Mouse (Mus musculus) lung, embryonic 15.5 days (tissue): Measurements from ENCODE around the gene Krtap10-4. TPM values are rescaled to one million over a fixed set of nuclear protein-coding genes. Genes with fewer than 3 reads are reported as not detected.
"Not testable (repeated sequence)": the region's sequence is repeated elsewhere in the genome, so short reads cannot be mapped to it uniquely, and the experiment has no call there.

ENCODE experiments used
- ATAC-seq: fragments of 200-750 bp; cut with Nextera tagmentation; 2 replicates; pipeline ENCODE4 v1.8.0; 2017; ENCODE audit warnings: moderate number of reproducible peaks, borderline replicate concordance; ENCODE audit not compliant: low FRiP score, low TSS enrichment; ENCODE audit errors: extremely low read depth
- H3K27ac ChIP-seq: fragments of 300-500 bp; sonication (generic); 2 replicates; pipeline ENCODE4 v1.5.1; 2015; ENCODE audit warnings: moderate library complexity, mild to moderate bottlenecking, inconsistent platforms
- H3K27me3 ChIP-seq: fragments of 300-500 bp; sonication (generic); 2 replicates; pipeline ENCODE4 v1.6.1; 2015; ENCODE audit warnings: inconsistent platforms
- H3K36me3 ChIP-seq: fragments of 300-500 bp; sonication (generic); 2 replicates; pipeline ENCODE4 v1.6.1; 2015; ENCODE audit warnings: inconsistent platforms
- H3K4me1 ChIP-seq: fragments of 300-500 bp; sonication (generic); 2 replicates; pipeline ENCODE4 v1.6.1; 2015; ENCODE audit warnings: inconsistent platforms
- H3K4me2 ChIP-seq: fragments of 300-500 bp; sonication (generic); 2 replicates; pipeline ENCODE4 v1.6.1; 2015; ENCODE audit warnings: inconsistent platforms, mild to moderate bottlenecking, moderate library complexity
- H3K4me3 ChIP-seq: fragments of 300-500 bp; sonication (generic); 2 replicates; pipeline ENCODE4 v1.5.1; 2015; ENCODE audit warnings: mild to moderate bottlenecking, inconsistent platforms
- H3K9ac ChIP-seq: fragments of 300-500 bp; sonication (generic); 2 replicates; pipeline ENCODE4 v1.6.1; 2015; ENCODE audit warnings: inconsistent platforms
- H3K9me3 ChIP-seq: fragments of 300-500 bp; sonication (generic); 2 replicates; pipeline ENCODE4 v1.6.1; 2016; ENCODE audit warnings: inconsistent platforms
- WGBS: fragments of 180-500 bp; shearing (Covaris S2); methylation state at CpG from one replicate; pipeline ENCODE4 v1.1.7; 2015; 5-methylcytosine and 5-hydroxymethylcytosine counted together
- polyA plus RNA-seq: library from polyadenylated mRNA; unstranded; fragments of >200 nt; fragmentation: Nextera tagmentation; extraction: Ambion mirVana; gene quantifications from 2 replicates; pipeline ENCODE4 v1.2.1, GENCODE M21; 2015

Gene Krtap10-4
- polyA plus RNA-seq, 1 experiment from 2014 or later, result not detected

DNA sequence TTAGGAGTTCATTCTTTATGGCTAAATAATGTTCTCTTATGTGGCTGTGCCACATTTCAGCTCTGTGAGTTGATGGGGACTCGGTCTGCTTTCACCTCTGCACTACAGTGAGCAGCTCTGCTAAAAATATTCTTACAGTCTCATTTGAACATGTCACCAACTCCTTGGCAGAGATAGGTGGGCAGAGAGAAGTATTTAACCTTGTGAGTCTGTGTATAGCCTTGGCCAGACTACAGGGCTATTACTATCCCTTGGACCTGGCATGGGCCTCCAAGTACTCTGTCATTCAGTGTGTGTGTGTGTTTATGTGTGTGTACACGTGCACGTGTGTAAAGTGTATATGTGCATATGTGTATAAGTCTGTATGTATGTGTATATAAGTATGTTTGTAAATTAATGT lies 43.5 kb downstream of the Krtap10-4 start:
- not testable (repeated sequence) for H3K36me3 ChIP-seq, H3K9me3 ChIP-seq, ATAC-seq, H3K9ac ChIP-seq, H3K4me2 ChIP-seq, H3K27ac ChIP-seq, H3K4me1 ChIP-seq, H3K4me3 ChIP-seq, H3K27me3 ChIP-seq
- WGBS, result 83% methylated on average over 3 of the region's 3 CpGs

DNA sequence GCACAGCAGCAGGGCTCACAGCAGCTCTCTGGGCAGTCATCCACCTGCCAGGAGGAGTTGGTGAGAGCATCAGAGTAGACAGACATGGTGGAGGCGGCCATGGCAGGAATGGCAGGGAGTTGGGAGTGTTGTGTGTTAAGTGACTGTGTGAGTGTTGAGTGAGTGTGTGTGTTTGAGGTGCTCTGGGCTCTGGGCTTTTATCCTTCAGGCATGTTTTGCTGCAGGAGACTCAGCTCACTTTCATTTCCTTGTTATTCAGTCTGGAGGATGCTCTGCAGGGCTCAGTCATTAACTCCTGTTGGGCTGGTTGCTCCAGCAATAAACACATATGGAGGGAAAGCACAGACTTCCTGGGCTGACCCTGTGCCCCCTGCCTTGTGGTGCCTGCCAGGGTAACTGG lies 44.5 kb downstream of the Krtap10-4 start, which contains the start of gene Gm3250:
Gm3250 (minus strand) TSS at position 101 of the 400 bp plus-strand sequence.
- H3K27ac ChIP-seq, H3K36me3 ChIP-seq, H3K9ac ChIP-seq, H3K27me3 ChIP-seq, H3K4me2 ChIP-seq, H3K9me3 ChIP-seq, H3K4me3 ChIP-seq, H3K4me1 ChIP-seq, ATAC-seq: not testable (repeated sequence)
- 60% methylated on average over 1 of the region's 1 CpGs for WGBS

DNA sequence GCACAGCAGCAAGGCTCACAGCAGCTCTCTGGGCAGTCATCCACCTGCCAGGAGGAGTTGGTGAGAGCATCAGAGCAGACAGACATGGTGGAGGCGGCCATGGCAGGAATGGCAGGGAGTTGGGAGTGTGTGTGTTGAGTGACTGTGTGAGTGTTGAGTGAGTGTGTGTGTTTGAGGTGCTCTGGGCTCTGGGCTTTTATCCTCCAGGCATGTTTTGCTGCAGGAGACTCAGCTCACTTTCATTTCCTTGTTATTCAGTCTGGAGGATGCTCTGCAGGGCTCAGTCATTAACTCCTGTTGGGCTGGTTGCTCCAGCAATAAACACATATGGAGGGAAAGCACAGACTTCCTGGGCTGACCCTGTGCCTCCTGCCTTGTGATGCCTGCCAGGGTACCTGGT lies 50.1 kb downstream of the Krtap10-4 start, which contains the start of gene Gm7138:
Gm7138 (minus strand) TSS at position 101 of the 400 bp plus-strand sequence.
- not testable (repeated sequence) for H3K36me3 ChIP-seq

More for the DNA sequence above, 50.1 kb downstream of the Krtap10-4 start, which contains the start of gene Gm7138:
- ATAC-seq, H3K4me3 ChIP-seq, H3K9me3 ChIP-seq, H3K4me1 ChIP-seq, H3K4me2 ChIP-seq, H3K27me3 ChIP-seq, H3K27ac ChIP-seq, H3K9ac ChIP-seq: not testable (repeated sequence)
- WGBS, result 59% methylated on average over 1 of the region's 1 CpGs

Other genes with a start within 250 kb of the Krtap10-4 start
- 118 and 122 TPM in 2 replicates for gene Pttg1ip, start 245.4 kb downstream of the Krtap10-4 start, polyA plus RNA-seq
- gene Sumo3, start 221.0 kb downstream of the Krtap10-4 start, polyA plus RNA-seq, result 350 and 361 TPM in 2 replicates
- 0.99 and 1.9 TPM in 2 replicates for gene Gm49325, start 220.9 kb downstream of the Krtap10-4 start, polyA plus RNA-seq
- gene Ube2g2, start 204.8 kb downstream of the Krtap10-4 start, polyA plus RNA-seq, result 73.8 and 74.3 TPM in 2 replicates
- gene Tspear, start 140.5 kb downstream of the Krtap10-4 start, polyA plus RNA-seq, result 0.08 and 0.19 TPM in 2 replicates
- gene Gm19402, start 136.3 kb downstream of the Krtap10-4 start, polyA plus RNA-seq, result not detected in 2 replicates
- gene Gm9508, start 129.9 kb downstream of the Krtap10-4 start, polyA plus RNA-seq, result not detected in 2 replicates
- not detected in 2 replicates for gene Gm10272, start 120.5 kb downstream of the Krtap10-4 start, polyA plus RNA-seq
- not detected in 2 replicates for gene Gm10024, start 115.6 kb downstream of the Krtap10-4 start, polyA plus RNA-seq
- gene Gm10142, start 111.3 kb downstream of the Krtap10-4 start, polyA plus RNA-seq, result not detected in 2 replicates
- not detected in 2 replicates for gene Krtap12-1, start 106.5 kb downstream of the Krtap10-4 start, polyA plus RNA-seq
- gene Gm10100, start 100.6 kb downstream of the Krtap10-4 start, polyA plus RNA-seq, result not detected in 2 replicates
- gene Gm18596, start 84.5 kb downstream of the Krtap10-4 start, polyA plus RNA-seq, result not detected in 2 replicates
- not detected in 2 replicates for gene Gm9736, start 75.7 kb downstream of the Krtap10-4 start, polyA plus RNA-seq
- not detected in 2 replicates for gene Gm3233, start 67.4 kb downstream of the Krtap10-4 start, polyA plus RNA-seq
- not detected in 2 replicates for gene Gm3238, start 55.8 kb downstream of the Krtap10-4 start, polyA plus RNA-seq
- gene Gm7138, start 50.2 kb downstream of the Krtap10-4 start, polyA plus RNA-seq, result not detected in 2 replicates
- not detected in 2 replicates for gene Gm3250, start 44.6 kb downstream of the Krtap10-4 start, polyA plus RNA-seq
- gene Gm7137, start 38.9 kb downstream of the Krtap10-4 start, polyA plus RNA-seq, result not detected in 2 replicates
- gene Gm9639, start 32.0 kb downstream of the Krtap10-4 start, polyA plus RNA-seq, result not detected in 2 replicates
- not detected in 2 replicates for gene Gm19668, start 28.0 kb downstream of the Krtap10-4 start, polyA plus RNA-seq
- not detected in 2 replicates for gene Gm9507, start 15.3 kb downstream of the Krtap10-4 start, polyA plus RNA-seq
- gene Gm2696, start 12.4 kb downstream of the Krtap10-4 start, polyA plus RNA-seq, result not detected in 2 replicates
- gene Krtap10-10, start 8.9 kb upstream of the Krtap10-4 start, polyA plus RNA-seq, result not detected in 2 replicates
- not detected in 2 replicates for gene Gm36176, start 19.7 kb upstream of the Krtap10-4 start, polyA plus RNA-seq
- gene Gm10318, start 25.8 kb upstream of the Krtap10-4 start, polyA plus RNA-seq, result not detected in 2 replicates
- gene Gm3285, start 34.9 kb upstream of the Krtap10-4 start, polyA plus RNA-seq, result not detected in 2 replicates
- 4.5 TPM in 2 replicates for gene Lrrc3, start 75.4 kb upstream of the Krtap10-4 start, polyA plus RNA-seq
- gene Trpm2, start 143.5 kb upstream of the Krtap10-4 start, polyA plus RNA-seq, result 0.72 and 1.6 TPM in 2 replicates
- 25.4 and 25.6 TPM in 2 replicates for gene 1810043G02Rik, start 151.4 kb upstream of the Krtap10-4 start, polyA plus RNA-seq
- 171 and 179 TPM in 2 replicates for gene Pfkl, start 183.0 kb upstream of the Krtap10-4 start, polyA plus RNA-seq
- gene Dnmt3l, start 214.9 kb upstream of the Krtap10-4 start, polyA plus RNA-seq, result 1.9 and 2.2 TPM in 2 replicates
- 2.1 and 2.7 TPM in 2 replicates for gene Aire, start 216.5 kb upstream of the Krtap10-4 start, polyA plus RNA-seq
- gene Icosl, start 242.2 kb upstream of the Krtap10-4 start, polyA plus RNA-seq, result 8.4 and 8.5 TPM in 2 replicates